Mouse (Mus musculus) thymus, adult 2 months (tissue): Measurements from ENCODE around the gene Klhl23.

Experiments
- CTCF ChIP-seq: fragments of 200-500 bp; IDR thresholded peaks from 2 replicates; pipeline ENCODE4 v1.5.1; 2012; ENCODE audit warnings: mild to moderate bottlenecking, control low read depth, low read length, moderate library complexity, borderline replicate concordance; ENCODE audit not compliant: control insufficient read depth, poor library complexity, insufficient read depth; ENCODE audit errors: extremely low read depth
- POLR2A ChIP-seq: fragments of 200-500 bp; IDR thresholded peaks from 2 replicates; pipeline ENCODE4 v1.6.1; 2012; ENCODE audit warnings: mild to moderate bottlenecking, low read length, control low read depth, moderate library complexity; ENCODE audit not compliant: control insufficient read depth, poor library complexity, insufficient read depth; ENCODE audit errors: extremely low read depth

DNA sequence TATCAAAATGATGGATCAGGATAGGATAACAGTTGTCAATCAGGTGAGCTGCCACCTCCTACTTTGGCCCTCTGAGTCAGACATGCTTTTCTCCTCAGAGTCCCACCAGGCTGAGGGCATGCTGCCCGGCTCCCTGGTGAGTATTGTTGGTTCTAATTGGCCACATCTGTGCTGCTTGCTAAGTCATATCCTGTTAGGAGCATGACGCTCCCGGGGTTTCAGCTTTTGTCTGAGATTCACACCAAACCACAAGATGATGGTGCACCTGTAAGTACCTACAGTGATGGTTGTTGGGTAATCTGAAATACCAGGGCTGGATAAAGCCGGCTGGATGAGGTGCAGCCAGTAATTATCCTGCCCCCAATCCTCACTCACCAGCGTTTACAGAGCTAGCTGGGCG, 18.5 kb downstream of the Klhl23 start:
- TF ChIP-seq POLR2A (no peak), CTCF (no peak)
